Mouse (Mus musculus): ENCODE data around the gene Bst2. TPM values are rescaled to one million over a fixed set of nuclear protein-coding genes. Genes with fewer than 3 reads are reported as not detected.

Gene Bst2
- total RNA-seq, 1 experiment from 2014 or later = 7.6 TPM

DNA sequence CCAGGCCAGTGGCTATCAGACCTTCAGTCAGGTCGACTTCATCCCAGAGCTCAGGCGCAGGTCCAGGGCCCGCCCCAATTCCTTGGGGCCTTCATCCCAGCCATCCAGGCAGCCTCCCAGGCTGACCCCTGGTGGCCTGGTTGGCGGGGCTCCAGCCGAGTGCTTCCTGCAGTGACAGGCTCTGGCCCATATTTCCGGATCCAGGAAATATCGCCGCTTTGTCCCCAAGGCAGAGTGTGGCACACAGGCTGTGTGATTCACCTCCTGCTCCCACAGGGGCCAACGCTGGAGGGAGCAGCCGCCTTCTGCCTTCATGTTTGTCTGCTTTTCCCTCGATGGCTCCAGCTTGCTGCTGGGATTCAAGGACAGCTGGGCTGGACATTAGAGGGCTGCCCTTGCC lies 40.8 kb downstream of the Bst2 start:
- no peak for ATAC-seq (ENCODE audit: extremely low read depth, insufficient number of reproducible peaks, low FRiP score, poor library complexity, severe bottlenecking)

- no peak for ATAC-seq (ENCODE audit: extremely low read depth, insufficient number of reproducible peaks, low FRiP score, poor library complexity, severe bottlenecking)
These were observed 41.4 kb downstream of the Bst2 start for GRCm38 (mm10) chr8:71495811-71496210.

DNA sequence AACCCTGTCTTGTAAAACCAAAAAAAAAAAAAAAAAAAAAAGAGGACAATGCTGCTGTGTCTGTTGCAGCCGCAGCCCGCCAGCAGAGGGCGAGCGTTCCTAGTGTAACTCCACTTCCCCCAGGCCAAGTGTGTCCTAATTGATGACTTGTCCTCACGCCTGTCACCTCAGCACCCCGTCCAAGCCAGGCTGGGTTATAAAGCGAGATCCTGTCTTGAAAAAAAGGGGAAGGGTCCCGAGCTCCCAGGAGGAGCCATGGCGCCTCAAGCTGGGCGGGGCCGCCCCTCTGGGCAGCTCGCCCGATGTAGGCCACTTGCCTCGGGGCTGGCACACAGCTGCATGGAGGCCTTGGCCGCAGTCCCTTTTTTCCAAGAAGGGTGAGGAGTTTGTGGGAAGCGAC lies 42.2 kb downstream of the Bst2 start:
- peak; percentile 79 for ATAC-seq (ENCODE audit: extremely low read depth, insufficient number of reproducible peaks, low FRiP score, poor library complexity, severe bottlenecking)

- ATAC-seq (ENCODE audit: extremely low read depth, insufficient number of reproducible peaks, low FRiP score, poor library complexity, severe bottlenecking) = peak; percentile 84
These were observed 48.8 kb downstream of the Bst2 start for GRCm38 (mm10) chr8:71488454-71488853.

GRCm38 (mm10) chr8:71487691-71488445 lies 49.4 kb downstream of the Bst2 start, which contains the start of gene Gtpbp3:
TSS of gene Gtpbp3 (plus strand) at chr8:71488103.
- ATAC-seq (ENCODE audit: extremely low read depth, insufficient number of reproducible peaks, low FRiP score, poor library complexity, severe bottlenecking) = peak; percentile 17; the same call in 1 of the 2 replicates

DNA sequence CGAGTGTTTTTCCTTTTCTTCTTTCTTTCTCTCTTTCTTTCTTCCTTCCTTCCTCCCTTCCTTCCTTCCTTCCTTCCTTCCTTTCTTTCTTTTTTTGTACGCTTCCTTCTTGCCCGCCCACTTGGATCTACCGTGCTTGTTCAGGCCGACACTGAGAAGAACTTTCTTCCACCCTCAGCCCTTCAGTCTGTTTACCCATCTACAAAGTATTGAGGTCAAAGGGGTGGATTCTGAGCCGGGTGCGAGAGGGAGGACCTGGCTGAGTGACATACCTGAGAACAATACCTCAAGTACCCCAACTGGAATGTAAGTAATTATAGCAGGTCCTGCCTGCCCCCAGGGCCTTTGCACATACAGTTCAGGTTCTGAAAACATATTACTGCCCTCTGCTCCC lies 51.1 kb downstream of the Bst2 start:
- no peak for ATAC-seq (ENCODE audit: extremely low read depth, insufficient number of reproducible peaks, low FRiP score, poor library complexity, severe bottlenecking)

GRCm38 (mm10) chr8:71485142-71486135 lies 51.8 kb downstream of the Bst2 start, which contains the start of gene Ano8:
TSS of gene Ano8 (minus strand) at chr8:71485963.
- ATAC-seq (ENCODE audit: extremely low read depth, insufficient number of reproducible peaks, low FRiP score, poor library complexity, severe bottlenecking) = peak; percentile 44; the same call in 1 of the 2 replicates

GRCm38 (mm10) chr8:71484736-71485135 lies 52.5 kb downstream of the Bst2 start:
- ATAC-seq (ENCODE audit: extremely low read depth, insufficient number of reproducible peaks, low FRiP score, poor library complexity, severe bottlenecking) = no peak

Other genes starting within 250 kb of the Bst2 start
- gene Use1, start 170.6 kb downstream of the Bst2 start, total RNA-seq (2017) = 160 and 172 TPM in 2 replicates
- gene Ocel1, start 166.2 kb downstream of the Bst2 start, total RNA-seq (2017) = 31.3 and 46.7 TPM in 2 replicates
- 8.6 and 9.2 TPM in 2 replicates for gene Nr2f6, start 155.5 kb downstream of the Bst2 start, total RNA-seq (2017)
- gene Ushbp1, start 141.7 kb downstream of the Bst2 start, total RNA-seq (2017) = not detected in 2 replicates
- gene Babam1, start 140.6 kb downstream of the Bst2 start, total RNA-seq (2017) = 57.7 and 63.6 TPM in 2 replicates
- gene Ankle1, start 131.4 kb downstream of the Bst2 start, total RNA-seq (2017) = 0.61 TPM in 1 of 2 replicates, not detected in the other
- 7.8 and 11.0 TPM in 2 replicates for gene Abhd8, start 73.8 kb downstream of the Bst2 start, total RNA-seq (2017)
- gene Mrpl34, start 72.5 kb downstream of the Bst2 start, total RNA-seq (2017) = 18.0 and 19.5 TPM in 2 replicates
- gene Dda1, start 68.3 kb downstream of the Bst2 start, total RNA-seq (2017) = 29.2 and 34.6 TPM in 2 replicates
- 6.1 and 8.5 TPM in 2 replicates for gene Ano8, start 51.5 kb downstream of the Bst2 start, total RNA-seq (2017)
- gene Gtpbp3, start 49.4 kb downstream of the Bst2 start, total RNA-seq (2017) = 15.2 and 19.7 TPM in 2 replicates
- gene Plvap, start 25.7 kb downstream of the Bst2 start, total RNA-seq (2017) = not detected in 2 replicates
- not detected in 2 replicates for gene Ccdc194, start 11.7 kb downstream of the Bst2 start, total RNA-seq (2017)
- 35.4 and 39.8 TPM in 2 replicates for gene Mvb12a, start 5.5 kb upstream of the Bst2 start, total RNA-seq (2017)
- 0.25 and 0.58 TPM in 2 replicates for gene Tmem221, start 21.4 kb upstream of the Bst2 start, total RNA-seq (2017)
- not detected in 2 replicates for gene Nxnl1, start 29.1 kb upstream of the Bst2 start, total RNA-seq (2017)
- 3.4 and 5.7 TPM in 2 replicates for gene Slc27a1, start 31.4 kb upstream of the Bst2 start, total RNA-seq (2017)
- gene Pgls, start 54.7 kb upstream of the Bst2 start, total RNA-seq (2017) = 45.6 and 55.1 TPM in 2 replicates
- 94.7 and 127 TPM in 2 replicates for gene Fam129c, start 60.2 kb upstream of the Bst2 start, total RNA-seq (2017)
- gene Colgalt1, start 73.5 kb upstream of the Bst2 start, total RNA-seq (2017) = 92.2 and 92.5 TPM in 2 replicates
- gene Unc13a, start 134.3 kb upstream of the Bst2 start, total RNA-seq (2017) = 0.12 TPM in 2 replicates
- gene Jak3, start 138.8 kb upstream of the Bst2 start, total RNA-seq (2017) = 19.0 and 25.7 TPM in 2 replicates
- 4.5 and 10.0 TPM in 2 replicates for gene Insl3, start 151.8 kb upstream of the Bst2 start, total RNA-seq (2017)
- gene B3gnt3, start 164.3 kb upstream of the Bst2 start, total RNA-seq (2017) = 0.58 and 0.86 TPM in 2 replicates
- gene Fcho1, start 188.3 kb upstream of the Bst2 start, total RNA-seq (2017) = 78.8 and 80.4 TPM in 2 replicates